Mouse (Mus musculus): Measurements from ENCODE around the gene Ube3a. TPM values are rescaled to one million over a fixed set of nuclear protein-coding genes. Genes with fewer than 3 reads are reported as not detected.
A peak's percentile ranks its signal among the peaks of the same experiment; 100 is the strongest.

The Ube3a gene
- polyA plus RNA-seq (2012), result 0.73 and 1.2 TPM in 2 replicates

DNA sequence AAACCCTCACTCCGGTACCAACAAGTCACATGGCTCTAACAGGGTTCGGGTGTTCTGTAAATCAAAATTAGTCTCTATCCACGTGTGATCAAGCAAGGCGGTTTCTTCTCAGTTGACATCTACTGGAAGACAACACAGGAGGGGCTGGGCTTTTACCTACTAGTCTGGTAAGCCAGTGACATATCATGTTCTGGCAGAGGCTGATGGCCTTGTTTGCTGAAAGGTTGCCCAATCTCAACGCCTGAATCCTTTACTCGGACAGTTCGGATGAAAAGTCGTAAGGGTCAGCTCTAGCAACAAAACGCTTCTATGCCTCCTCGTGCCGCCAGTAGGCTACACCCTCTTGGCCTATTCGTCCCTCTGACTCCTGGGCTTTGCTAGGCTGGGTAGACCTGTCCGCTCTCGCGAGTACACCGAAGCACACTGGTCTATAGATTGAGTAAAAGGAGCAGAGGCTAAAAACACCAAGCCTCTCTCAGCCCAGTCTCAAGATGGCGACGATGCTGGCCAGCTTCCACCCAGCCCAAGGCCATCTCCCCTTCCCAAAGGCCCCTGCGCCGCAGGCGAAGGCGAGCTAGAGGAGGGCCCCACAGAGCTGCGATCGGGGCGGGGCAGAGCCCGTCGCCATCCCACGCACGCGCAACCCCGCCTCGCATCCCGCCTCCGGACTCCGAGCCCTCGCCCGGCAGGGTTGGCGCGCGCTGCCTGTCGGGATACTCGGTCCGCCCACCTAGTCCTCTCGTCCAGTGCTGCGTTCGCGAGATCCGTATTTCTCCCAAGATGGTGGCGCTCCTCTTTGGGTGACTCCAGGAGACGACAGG, at the start of gene Ube3a:
Ube3a (plus strand) TSS at position 706 of the 821 bp plus-strand sequence.
- TF ChIP-seq GATA1 (IDR thresholded peaks at IDR 0.05; ENCODE audit: low read length) (no peak), TAL1 (IDR thresholded peaks at IDR 0.05; ENCODE audit: low read length) (no peak)
- Histone ChIP-seq H3K4me3 (replicated peaks) (peak within 1 kb of the TSS; percentile 100), H3K9me3 (ENCODE audit: control insufficient read depth, low read length) (no peaks in the 10 kb centered on the region), H3K36me3 (ENCODE audit: control insufficient read depth) (no peaks in the 10 kb centered on the region), H3K4me1 (ENCODE audit: control insufficient read depth) (peaks cover 24% of the 10 kb centered on the region), H3K27me3 (ENCODE audit: control insufficient read depth) (no peaks in the 10 kb centered on the region)

DNA sequence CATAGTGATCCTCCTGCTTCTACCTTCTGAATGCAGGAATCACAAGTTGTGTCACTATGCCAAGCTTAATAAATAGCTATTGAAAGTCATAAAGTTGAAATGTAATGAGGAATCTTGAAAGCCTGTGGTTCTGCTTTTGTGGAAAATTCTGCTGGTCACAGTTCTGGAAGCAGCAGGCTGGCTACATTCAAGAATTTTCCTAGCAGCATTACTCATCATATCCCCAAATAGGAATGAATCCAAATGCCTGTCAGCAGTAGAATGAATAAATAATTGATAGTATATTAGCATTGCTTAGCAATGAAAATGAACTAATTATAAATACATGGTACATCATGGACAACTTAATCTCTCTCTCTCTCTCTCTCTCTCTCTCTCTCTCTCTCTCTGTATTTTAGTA, 35.7 kb upstream of the Ube3a start:
- no peaks in the 10 kb centered on the region for H3K4me1 ChIP-seq (ENCODE audit: control insufficient read depth)
- H3K27me3 ChIP-seq (ENCODE audit: control insufficient read depth), result no peaks in the 10 kb centered on the region
- H3K4me3 ChIP-seq (replicated peaks), result no peak overlapping the region
- TF ChIP-seq GATA1 (IDR thresholded peaks at IDR 0.05; ENCODE audit: low read length), result no peak
- TF ChIP-seq TAL1 (IDR thresholded peaks at IDR 0.05; ENCODE audit: low read length), result no peak
- H3K9me3 ChIP-seq (ENCODE audit: control insufficient read depth, low read length), result no peaks in the 10 kb centered on the region
- H3K36me3 ChIP-seq (ENCODE audit: control insufficient read depth), result no peaks in the 10 kb centered on the region

DNA sequence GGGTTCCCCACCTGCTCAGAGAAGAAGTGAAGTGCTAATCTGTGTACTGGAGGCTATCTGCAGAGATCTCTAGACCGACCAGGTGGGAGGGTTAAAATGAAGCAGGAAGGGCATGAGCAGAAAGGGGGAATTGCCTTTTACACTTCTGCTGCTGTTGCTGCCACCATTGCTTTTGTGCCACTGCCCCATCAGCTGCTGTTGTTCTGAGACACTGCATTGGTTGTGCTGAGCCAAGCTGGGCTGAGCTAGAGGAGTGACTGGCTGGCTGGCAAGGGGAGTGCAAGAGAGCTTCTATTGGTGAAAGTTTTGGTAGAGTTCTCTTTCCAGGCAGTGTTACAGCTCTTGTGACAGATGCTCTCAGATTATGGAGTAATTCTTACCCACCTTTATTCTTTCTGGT, 13.6 kb upstream of the Ube3a start:
- peaks cover 7% of the 10 kb centered on the region for H3K9me3 ChIP-seq (ENCODE audit: control insufficient read depth, low read length)
- TF ChIP-seq GATA1 (IDR thresholded peaks at IDR 0.05; ENCODE audit: low read length) (no peak), TAL1 (IDR thresholded peaks at IDR 0.05; ENCODE audit: low read length) (no peak)
- H3K4me3 ChIP-seq (replicated peaks), result no peak overlapping the region
- H3K27me3 ChIP-seq (ENCODE audit: control insufficient read depth), result no peaks in the 10 kb centered on the region
- no peaks in the 10 kb centered on the region for H3K36me3 ChIP-seq (ENCODE audit: control insufficient read depth)
- H3K4me1 ChIP-seq (ENCODE audit: control insufficient read depth), result no peaks in the 10 kb centered on the region

DNA sequence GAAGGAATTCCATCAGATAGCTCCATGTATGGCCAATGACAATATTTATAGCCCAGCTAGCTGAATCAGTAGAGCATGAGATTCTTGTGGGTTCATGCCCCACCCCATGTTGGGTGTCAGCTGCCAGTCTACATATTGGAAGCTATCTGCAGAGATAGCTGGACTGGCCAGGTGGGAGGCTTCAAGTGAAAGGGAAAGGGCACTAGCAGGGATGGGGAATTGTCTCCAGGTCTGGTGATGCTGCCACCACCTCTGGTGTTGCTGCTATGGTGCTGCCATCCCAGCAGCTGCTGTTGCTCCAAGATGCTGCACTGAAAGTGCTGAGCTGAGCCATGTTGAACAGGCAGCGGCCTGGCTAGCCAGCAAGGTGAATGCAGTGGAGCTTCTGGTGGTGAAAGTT, 7.3 kb upstream of the Ube3a start:
- H3K9me3 ChIP-seq (ENCODE audit: control insufficient read depth, low read length), result no peaks in the 10 kb centered on the region
- H3K27me3 ChIP-seq (ENCODE audit: control insufficient read depth), result no peaks in the 10 kb centered on the region
- no peak overlapping the region for H3K4me3 ChIP-seq (replicated peaks)
- no peaks in the 10 kb centered on the region for H3K36me3 ChIP-seq (ENCODE audit: control insufficient read depth)
- TF ChIP-seq GATA1 (IDR thresholded peaks at IDR 0.05; ENCODE audit: low read length), result no peak
- no peak for TF ChIP-seq TAL1 (IDR thresholded peaks at IDR 0.05; ENCODE audit: low read length)
- H3K4me1 ChIP-seq (ENCODE audit: control insufficient read depth), result no peaks in the 10 kb centered on the region

DNA sequence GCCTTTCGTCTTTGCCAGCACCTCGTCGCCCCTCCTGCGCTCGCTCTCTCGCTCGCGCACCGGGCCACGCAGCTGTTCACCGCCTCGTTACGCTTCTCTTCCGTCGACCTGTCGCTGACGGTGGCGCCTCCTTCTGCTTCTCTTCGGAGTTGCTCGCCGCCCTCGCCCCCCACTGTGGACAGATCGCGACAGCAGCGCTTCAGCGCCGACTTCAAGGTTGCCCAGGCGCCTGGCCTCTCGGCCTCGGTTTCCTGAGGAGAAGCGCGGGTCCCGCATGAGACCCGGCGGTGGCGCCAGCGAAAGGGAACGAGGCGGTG, 274 bp downstream of the Ube3a start:
- H3K36me3 ChIP-seq (ENCODE audit: control insufficient read depth), result no peaks in the 10 kb centered on the region
- no peak for TF ChIP-seq GATA1 (IDR thresholded peaks at IDR 0.05; ENCODE audit: low read length)
- TF ChIP-seq TAL1 (IDR thresholded peaks at IDR 0.05; ENCODE audit: low read length), result no peak
- no peaks in the 10 kb centered on the region for H3K9me3 ChIP-seq (ENCODE audit: control insufficient read depth, low read length)
- H3K27me3 ChIP-seq (ENCODE audit: control insufficient read depth), result no peaks in the 10 kb centered on the region
- H3K4me1 ChIP-seq (ENCODE audit: control insufficient read depth), result peaks cover 24% of the 10 kb centered on the region
- peak overlapping the region; percentile 100 for H3K4me3 ChIP-seq (replicated peaks)

DNA sequence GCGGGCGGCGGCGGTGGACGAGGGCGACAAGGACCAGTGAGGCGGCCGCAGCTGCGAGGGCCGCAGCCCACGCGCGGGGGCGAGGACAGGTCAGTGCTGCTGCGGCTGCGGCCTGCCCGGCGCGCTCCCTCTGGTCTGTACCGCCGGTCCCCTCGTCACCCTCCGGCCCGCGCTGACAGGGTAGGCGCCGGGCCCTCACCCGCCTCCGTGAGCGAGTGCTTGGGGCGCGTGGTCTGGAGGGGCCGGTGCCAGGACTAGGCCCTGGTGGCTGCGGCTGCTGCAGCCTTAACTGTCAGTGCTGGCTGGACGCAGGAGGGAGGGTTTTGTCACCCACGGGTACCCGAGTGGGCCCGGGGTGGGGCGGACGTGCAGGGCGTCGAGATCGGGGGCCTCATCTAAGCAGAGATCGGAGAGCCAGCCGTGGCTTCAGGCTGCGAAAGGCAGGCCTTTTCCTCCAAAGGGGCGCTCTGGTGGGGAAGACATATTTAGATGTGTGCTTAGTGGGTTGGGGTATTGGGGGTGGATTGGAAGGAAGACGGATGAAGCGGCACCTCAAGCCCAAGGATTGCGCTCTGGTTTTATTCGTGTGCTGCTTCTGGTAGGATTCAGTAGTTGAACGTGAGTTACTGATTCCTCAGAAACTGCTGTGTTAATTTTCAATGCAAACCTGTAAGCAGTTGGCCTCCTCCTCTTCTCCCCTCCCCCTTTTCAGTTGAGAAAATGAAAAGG, 797 bp downstream of the Ube3a start:
- no peaks in the 10 kb centered on the region for H3K36me3 ChIP-seq (ENCODE audit: control insufficient read depth)

DNA sequence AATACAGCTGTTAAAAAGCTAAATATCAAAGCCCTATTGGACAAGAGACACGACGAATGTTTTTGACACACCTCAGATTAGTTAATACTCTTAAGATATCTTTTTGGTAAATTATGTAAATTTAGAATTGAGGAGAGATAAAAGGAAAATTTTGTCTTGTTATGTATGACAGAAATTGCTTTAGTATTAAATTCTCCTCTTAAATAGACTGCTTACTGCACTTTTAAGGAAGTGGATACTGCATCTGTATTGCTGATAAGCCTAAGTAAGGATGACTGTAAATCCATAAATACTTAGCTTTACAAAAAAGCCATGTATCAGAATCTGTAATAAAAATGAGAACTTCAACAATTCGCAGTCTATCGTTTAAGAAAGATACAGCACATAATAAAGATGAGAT, 1.8 kb downstream of the Ube3a start:
- TF ChIP-seq GATA1 (IDR thresholded peaks at IDR 0.05; ENCODE audit: low read length) (no peak; the same call in 1 of the 2 replicates), TAL1 (IDR thresholded peaks at IDR 0.05; ENCODE audit: low read length) (no peak)
- peak overlapping the region; percentile 100 for H3K4me3 ChIP-seq (replicated peaks)
- H3K36me3 ChIP-seq (ENCODE audit: control insufficient read depth), result no peaks in the 10 kb centered on the region
- no peaks in the 10 kb centered on the region for H3K9me3 ChIP-seq (ENCODE audit: control insufficient read depth, low read length)
- no peaks in the 10 kb centered on the region for H3K27me3 ChIP-seq (ENCODE audit: control insufficient read depth)
- H3K4me1 ChIP-seq (ENCODE audit: control insufficient read depth), result peaks cover 36% of the 10 kb centered on the region

More for the DNA sequence above, 797 bp downstream of the Ube3a start:
- peak overlapping the region; percentile 100 for H3K4me3 ChIP-seq (replicated peaks)
- no peaks in the 10 kb centered on the region for H3K9me3 ChIP-seq (ENCODE audit: control insufficient read depth, low read length)
- TF ChIP-seq GATA1 (IDR thresholded peaks at IDR 0.05; ENCODE audit: low read length) (no peak), TAL1 (IDR thresholded peaks at IDR 0.05; ENCODE audit: low read length) (no peak)
- no peaks in the 10 kb centered on the region for H3K27me3 ChIP-seq (ENCODE audit: control insufficient read depth)
- peaks cover 26% of the 10 kb centered on the region for H3K4me1 ChIP-seq (ENCODE audit: control insufficient read depth)

DNA sequence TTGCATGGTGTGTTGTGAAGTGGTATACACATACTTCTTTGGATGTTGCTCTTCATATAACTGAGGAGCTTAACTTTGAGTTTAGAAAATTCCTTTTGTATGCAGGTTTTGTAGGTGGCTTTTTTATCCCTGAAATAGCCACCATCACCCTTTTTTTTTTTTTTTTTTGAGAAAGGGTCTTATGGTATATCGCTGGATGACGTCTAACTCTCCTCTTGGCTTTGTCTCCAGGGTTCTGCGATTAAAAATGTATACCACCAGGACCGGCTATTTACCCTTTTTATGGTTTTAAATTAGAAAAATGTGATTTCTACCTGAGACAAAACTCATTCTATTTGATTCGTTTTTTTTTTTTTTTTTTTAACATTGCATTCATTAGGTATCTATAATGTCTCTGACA, 2.2 kb downstream of the Ube3a start:
- TF ChIP-seq GATA1 (IDR thresholded peaks at IDR 0.05; ENCODE audit: low read length) (no peak), TAL1 (IDR thresholded peaks at IDR 0.05; ENCODE audit: low read length) (no peak)
- Histone ChIP-seq H3K36me3 (ENCODE audit: control insufficient read depth) (no peaks in the 10 kb centered on the region), H3K9me3 (ENCODE audit: control insufficient read depth, low read length) (no peaks in the 10 kb centered on the region), H3K27me3 (ENCODE audit: control insufficient read depth) (no peaks in the 10 kb centered on the region), H3K4me3 (replicated peaks) (peak overlapping the region; percentile 100), H3K4me1 (ENCODE audit: control insufficient read depth) (peaks cover 36% of the 10 kb centered on the region)

DNA sequence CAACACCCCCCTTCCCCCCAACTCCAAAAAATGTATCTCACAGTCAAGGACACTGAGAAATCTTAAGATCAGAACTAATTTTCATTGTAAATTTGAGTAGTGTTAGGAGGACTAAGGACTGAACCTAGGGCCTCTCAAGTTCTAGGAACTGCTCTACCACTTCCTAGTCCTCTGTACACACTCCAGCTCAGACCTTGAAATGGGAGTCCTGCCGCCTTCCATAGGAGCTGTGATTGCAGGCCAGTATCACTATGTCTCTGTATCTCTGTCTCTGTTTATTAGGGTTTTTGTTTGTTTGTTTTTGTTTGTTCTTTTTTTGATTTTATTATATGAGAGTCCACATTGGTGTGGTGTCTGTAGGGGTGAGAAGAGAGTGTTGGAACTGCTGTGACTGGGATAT, 3.4 kb downstream of the Ube3a start:
- H3K4me1 ChIP-seq (ENCODE audit: control insufficient read depth), result peaks cover 38% of the 10 kb centered on the region
- TF ChIP-seq GATA1 (IDR thresholded peaks at IDR 0.05; ENCODE audit: low read length) (no peak), TAL1 (IDR thresholded peaks at IDR 0.05; ENCODE audit: low read length) (no peak)
- H3K27me3 ChIP-seq (ENCODE audit: control insufficient read depth), result no peaks in the 10 kb centered on the region
- no peak overlapping the region for H3K4me3 ChIP-seq (replicated peaks)
- H3K9me3 ChIP-seq (ENCODE audit: control insufficient read depth, low read length), result no peaks in the 10 kb centered on the region
- no peaks in the 10 kb centered on the region for H3K36me3 ChIP-seq (ENCODE audit: control insufficient read depth)

Data from erythroblast, embryonic 14.5 days (primary cell).